In the genomic region with DNA sequence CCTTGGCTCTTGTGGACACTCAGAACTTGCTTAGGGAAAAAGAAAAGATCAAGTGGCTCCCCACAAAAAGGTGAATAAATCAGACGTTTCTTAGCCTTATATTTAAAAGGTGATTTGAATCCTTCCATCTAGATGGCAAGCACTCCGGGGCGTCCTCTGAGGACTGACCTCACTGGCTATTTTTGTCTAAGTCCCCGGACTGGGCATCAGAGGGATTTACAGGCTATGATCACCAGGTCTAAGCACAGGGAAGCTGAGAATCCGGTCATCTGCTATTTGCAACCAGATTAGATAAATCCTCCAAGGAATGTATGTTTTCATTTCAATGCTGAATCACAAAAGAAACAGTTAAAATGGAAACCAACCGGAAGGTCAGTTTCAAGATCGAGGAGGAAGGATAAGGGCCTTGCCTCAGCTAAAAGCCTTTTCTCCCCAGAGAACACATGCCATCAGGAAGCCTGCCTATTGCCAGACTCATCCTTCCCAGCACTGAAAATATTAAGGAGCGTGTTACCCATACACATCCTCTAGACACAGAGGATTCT, we compare ENCODE assay signal across 30 mouse cellular contexts.
DNase-seq lines count a peak whose midpoint lies in the region; ATAC-seq and TF ChIP-seq lines count a peak whose summit lies in the region.
"Had no signal": no experiment of that assay in that cellular context is flagged by ENCODE, and none has a peak within 500 bp of the region (broad histone marks: within the 10 kb centered on the region; RNA-seq: fewer than 3 reads in every experiment).

No protein-coding gene starts in this region.

- no peaks in the 10 kb centered on the region for H3K9me3 ChIP-seq in heart, embryonic 16.5 days (replicated peaks; ENCODE audit: control insufficient read depth, low read length)
- H3K9me3 ChIP-seq: forebrain, embryonic 13.5 days; heart, embryonic 12.5 days; limb, embryonic 13.5 days; lung, embryonic 15.5 days; megakaryocyte, embryonic 14.5 days; midbrain, embryonic 13.5 days had no signal

- H3K4me3 ChIP-seq in gastrocnemius, adult 2 months: no peak overlapping the region
- no peak overlapping the region for H3K4me3 ChIP-seq in heart, embryonic 16.5 days (ENCODE audit: low read length)
- H3K4me3 ChIP-seq: forebrain, embryonic 13.5 days; heart, embryonic 12.5 days; left cerebral cortex, adult 2 months; limb, embryonic 13.5 days; lung, embryonic 15.5 days; megakaryocyte, embryonic 14.5 days; midbrain, embryonic 13.5 days had no signal

- peak overlapping the region; percentile 85 for H3K27ac ChIP-seq in gastrocnemius, adult 2 months
- H3K27ac ChIP-seq in heart, embryonic 16.5 days (ENCODE audit: low read length): no peak overlapping the region
- H3K27ac ChIP-seq: forebrain, embryonic 13.5 days; hindbrain, embryonic 14.5 days; left cerebral cortex, adult 2 months; limb, embryonic 13.5 days; lung, embryonic 15.5 days; midbrain, embryonic 13.5 days; stomach, postnatal 0 days had no signal

- H3K9ac ChIP-seq in heart, embryonic 16.5 days (ENCODE audit: low read length): no peak overlapping the region
- H3K9ac ChIP-seq: forebrain, embryonic 13.5 days; heart, embryonic 12.5 days; hindbrain, embryonic 14.5 days; limb, embryonic 13.5 days; lung, embryonic 15.5 days; midbrain, embryonic 13.5 days had no signal

- intact Hi-C loops in gastrocnemius, adult 2 months (cut with DNase I): loop anchor here (5.0 kb wide), 1 partner anchor 451 kb away; the partner anchor contains the start of gene Trib2
- intact Hi-C loops in gastrocnemius, postnatal 36 days (cut with DNase I): loop anchor here (5.0 kb wide), 1 partner anchor 41 kb away; no protein-coding TSS in a partner anchor
- intact Hi-C loops in heart, postnatal 25 days (cut with DNase I): no loop called here
- intact Hi-C loops in left cerebral cortex, postnatal 4 days (cut with DNase I): no loop called here

- peak; percentile 52; the same call in 1 of the 2 replicates for ATAC-seq in heart, embryonic 16.5 days (replicated peaks; ENCODE audit: extremely low read depth, insufficient read depth, low FRiP score)
- ATAC-seq: forebrain, embryonic 13.5 days; inflammation-experienced regulatory T-cells, adult 6 months; midbrain, embryonic 13.5 days; Patski had no signal

- peaks cover 5% of the 10 kb centered on the region for H3K4me1 ChIP-seq in heart, embryonic 16.5 days (ENCODE audit: control insufficient read depth, insufficient read depth, low read length)
- H3K4me1 ChIP-seq: forebrain, embryonic 13.5 days; limb, embryonic 13.5 days; lung, embryonic 15.5 days; megakaryocyte, embryonic 14.5 days; midbrain, embryonic 13.5 days had no signal

- no peaks in the 10 kb centered on the region for H3K36me3 ChIP-seq in heart, embryonic 16.5 days (ENCODE audit: control insufficient read depth, insufficient read depth)
- H3K36me3 ChIP-seq: G1E; heart, embryonic 12.5 days; limb, embryonic 13.5 days; lung, embryonic 15.5 days; midbrain, embryonic 13.5 days had no signal

- TF ChIP-seq CTCF in gastrocnemius, adult 2 months (IDR thresholded peaks at IDR 0.05): no peak

- WGBS in heart, embryonic 16.5 days: 46% methylated on average over 8 of the region's 8 CpGs

- no peaks in the 10 kb centered on the region for H3K27me3 ChIP-seq in heart, embryonic 16.5 days (ENCODE audit: control insufficient read depth, insufficient read depth, low read length)
- H3K27me3 ChIP-seq: forebrain, embryonic 13.5 days; heart, embryonic 12.5 days; limb, embryonic 13.5 days; lung, embryonic 15.5 days; midbrain, embryonic 13.5 days; Patski had no signal

- H3K4me2 ChIP-seq in heart, embryonic 16.5 days (ENCODE audit: low read depth, low read length): no peak overlapping the region
- H3K4me2 ChIP-seq: forebrain, embryonic 13.5 days; heart, embryonic 12.5 days; hindbrain, embryonic 14.5 days; limb, embryonic 13.5 days; liver, embryonic 11.5 days; lung, embryonic 15.5 days; midbrain, embryonic 13.5 days had no signal

- DNase-seq in gastrocnemius, adult 2 months: peak; percentile 66
- no peak for DNase-seq in gastrocnemius, postnatal 36 days
- DNase-seq in heart, postnatal 25 days (ENCODE audit: low spot score): no peak
- DNase-seq in gastrocnemius, postnatal 25 days: peak; percentile 13
- DNase-seq in left cerebral cortex, postnatal 4 days: no peak
- DNase-seq in lung, postnatal 4 days: no peak
- DNase-seq: adrenal gland, postnatal 14 days; cerebellum, adult 11 months; cerebellum, adult 9-10 months; cerebellum, postnatal 36 days; kidney, adult 11 months; kidney, postnatal 14 days; lung, postnatal 36 days; right cerebral cortex, adult 18-20 months; thymus, adult 18-20 months; thymus, postnatal 25 days had no signal

Comparison
In these comparisons a context has a peak if more than half of its experiments do, and no peak if none do; other contexts are left out.
1. DNase-seq: peak in gastrocnemius, adult 2 months (single experiment) and gastrocnemius, postnatal 25 days (single experiment); none in gastrocnemius, postnatal 36 days (0 of 2), heart, postnatal 25 days (single experiment), left cerebral cortex, postnatal 4 days (single experiment) and lung, postnatal 4 days (0 of 2).
2. intact Hi-C loops: an anchor here in gastrocnemius, adult 2 months (5.0 kb wide) and gastrocnemius, postnatal 36 days (5.0 kb wide); none called in heart, postnatal 25 days and left cerebral cortex, postnatal 4 days.